Mouse (Mus musculus) lung, embryonic 15.5 days (tissue): ENCODE measurements at regions not wholly inside any gene's neighbourhood (a gene's known extent, or its start where the extent isn't known, plus 50 kb on each side); places are given as distances from the start of the nearest gene placed in this dataset.

ENCODE experiments used
- ATAC-seq: fragments of 200-750 bp; cut with Nextera tagmentation; 2 replicates; pipeline ENCODE4 v1.8.0; 2017; ENCODE audit warnings: moderate number of reproducible peaks, borderline replicate concordance; ENCODE audit not compliant: low FRiP score, low TSS enrichment; ENCODE audit errors: extremely low read depth
- H3K27ac ChIP-seq: fragments of 300-500 bp; sonication (generic); 2 replicates; pipeline ENCODE4 v1.5.1; 2015; ENCODE audit warnings: moderate library complexity, mild to moderate bottlenecking, inconsistent platforms
- H3K27me3 ChIP-seq: fragments of 300-500 bp; sonication (generic); 2 replicates; pipeline ENCODE4 v1.6.1; 2015; ENCODE audit warnings: inconsistent platforms
- H3K36me3 ChIP-seq: fragments of 300-500 bp; sonication (generic); 2 replicates; pipeline ENCODE4 v1.6.1; 2015; ENCODE audit warnings: inconsistent platforms
- H3K4me1 ChIP-seq: fragments of 300-500 bp; sonication (generic); 2 replicates; pipeline ENCODE4 v1.6.1; 2015; ENCODE audit warnings: inconsistent platforms
- H3K4me2 ChIP-seq: fragments of 300-500 bp; sonication (generic); 2 replicates; pipeline ENCODE4 v1.6.1; 2015; ENCODE audit warnings: inconsistent platforms, mild to moderate bottlenecking, moderate library complexity
- H3K4me3 ChIP-seq: fragments of 300-500 bp; sonication (generic); 2 replicates; pipeline ENCODE4 v1.5.1; 2015; ENCODE audit warnings: mild to moderate bottlenecking, inconsistent platforms
- H3K9ac ChIP-seq: fragments of 300-500 bp; sonication (generic); 2 replicates; pipeline ENCODE4 v1.6.1; 2015; ENCODE audit warnings: inconsistent platforms
- H3K9me3 ChIP-seq: fragments of 300-500 bp; sonication (generic); 2 replicates; pipeline ENCODE4 v1.6.1; 2016; ENCODE audit warnings: inconsistent platforms
- WGBS: fragments of 180-500 bp; shearing (Covaris S2); methylation state at CpG from one replicate; pipeline ENCODE4 v1.1.7; 2015; 5-methylcytosine and 5-hydroxymethylcytosine counted together

DNA sequence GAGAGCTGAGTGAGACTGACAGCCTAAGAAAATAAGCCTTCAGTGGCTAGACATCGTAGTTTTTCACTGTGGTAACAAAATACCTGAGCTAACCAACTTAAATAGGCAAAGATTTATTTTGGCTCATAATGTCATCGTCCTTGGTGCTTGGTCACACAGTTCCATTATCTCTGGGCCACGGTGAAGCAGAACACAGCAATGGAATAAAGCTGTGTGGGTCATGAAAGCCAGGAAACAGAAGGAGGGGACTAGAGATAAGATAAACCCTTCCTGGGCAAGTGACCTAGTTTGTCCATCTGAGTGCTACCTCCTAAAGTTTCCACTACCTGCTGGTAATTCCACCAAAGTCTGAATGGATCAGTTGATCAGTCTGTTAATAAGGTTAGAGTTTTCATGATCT, 134.8 kb upstream of the Gm5129 start:
- Histone ChIP-seq H3K27me3 (no peaks in the 10 kb centered on the region), H3K4me2 (no peak overlapping the region), H3K9ac (no peak overlapping the region), H3K4me3 (no peak overlapping the region), H3K36me3 (no peaks in the 10 kb centered on the region), H3K9me3 (no peaks in the 10 kb centered on the region), H3K4me1 (no peaks in the 10 kb centered on the region), H3K27ac (no peak overlapping the region)
- 41% methylated on average over 3 of the region's 3 CpGs for WGBS
- ATAC-seq, result no peak

DNA sequence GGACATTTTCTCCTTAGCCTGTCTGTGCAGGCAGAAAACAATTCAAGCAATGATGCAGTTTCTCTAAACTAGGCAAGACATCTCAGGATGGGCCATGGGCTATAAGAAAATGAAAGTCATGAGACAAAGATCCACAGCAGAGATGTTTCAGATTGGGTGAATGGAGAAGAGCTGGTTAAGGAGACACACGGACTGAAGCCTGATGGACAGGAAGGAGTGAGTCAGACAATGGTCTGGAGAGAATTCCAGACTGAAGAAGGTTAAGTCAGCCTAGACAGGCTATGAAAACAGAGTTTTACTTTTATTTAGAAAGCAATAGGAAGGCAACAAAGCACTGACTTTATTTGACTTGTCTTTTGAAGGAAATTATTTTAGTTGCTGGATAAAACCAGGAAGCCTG, 137.5 kb upstream of the Il6 start:
- H3K36me3 ChIP-seq, result no peaks in the 10 kb centered on the region
- no peak overlapping the region for H3K4me2 ChIP-seq
- no peak for ATAC-seq
- 61% methylated on average over 1 of the region's 1 CpGs for WGBS
- H3K9me3 ChIP-seq, result no peaks in the 10 kb centered on the region
- H3K4me1 ChIP-seq, result no peaks in the 10 kb centered on the region
- H3K9ac ChIP-seq, result no peak overlapping the region
- no peak overlapping the region for H3K4me3 ChIP-seq
- no peaks in the 10 kb centered on the region for H3K27me3 ChIP-seq
- H3K27ac ChIP-seq, result no peak overlapping the region

DNA sequence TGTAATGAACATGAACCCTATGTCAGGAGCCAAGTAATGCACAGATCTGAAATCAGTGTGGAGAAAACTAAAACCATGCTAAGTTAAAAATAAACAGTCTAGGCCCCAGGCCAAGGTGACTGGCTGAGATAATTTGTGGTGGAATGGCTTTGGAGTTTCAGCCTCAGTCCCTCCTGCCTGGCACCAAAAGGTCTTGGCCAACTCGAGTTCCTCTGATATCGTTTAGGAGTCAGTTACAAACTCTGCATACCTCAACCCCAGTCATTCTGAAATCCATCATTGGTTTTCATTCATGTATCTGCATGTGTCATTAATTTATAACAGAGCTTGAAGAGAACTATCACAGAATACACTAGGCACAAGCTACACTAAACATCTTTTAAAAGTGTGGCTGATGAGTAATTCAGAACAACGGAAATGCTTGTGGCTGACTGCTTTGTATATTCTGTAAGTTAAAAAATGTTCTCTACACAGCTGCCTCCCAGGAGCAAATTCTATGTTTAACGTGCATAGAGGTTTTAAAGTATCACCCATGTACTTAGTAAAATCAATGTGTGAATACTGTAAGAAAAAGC, 125.6 kb upstream of the Il6 start:
- no peaks in the 10 kb centered on the region for H3K4me1 ChIP-seq
- no peak overlapping the region for H3K4me2 ChIP-seq
- H3K4me3 ChIP-seq, result no peak overlapping the region
- no peaks in the 10 kb centered on the region for H3K9me3 ChIP-seq
- WGBS, result 39% methylated on average over 4 of the region's 4 CpGs
- no peaks in the 10 kb centered on the region for H3K27me3 ChIP-seq
- no peaks in the 10 kb centered on the region for H3K36me3 ChIP-seq
- H3K27ac ChIP-seq, result no peak overlapping the region
- ATAC-seq, result no peak
- H3K9ac ChIP-seq, result no peak overlapping the region

DNA sequence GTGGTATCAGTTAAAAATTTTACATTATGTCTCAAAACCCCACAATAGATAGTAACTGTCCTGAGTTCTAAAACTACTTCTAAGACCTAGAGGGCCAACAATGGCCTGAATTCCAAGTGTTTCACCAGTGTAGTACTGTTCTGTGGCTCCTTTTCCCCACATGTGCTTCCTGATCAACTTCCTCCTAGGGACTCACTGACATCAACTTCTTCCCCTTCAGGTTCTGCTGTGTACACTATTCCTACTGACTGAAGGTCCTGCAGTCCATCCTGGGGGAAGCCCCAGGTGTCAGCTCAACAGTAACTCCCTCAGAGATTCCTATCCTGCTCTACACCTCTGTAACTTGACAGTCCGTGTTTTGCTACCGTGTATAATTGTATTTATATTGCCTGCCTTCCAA, 120.6 kb upstream of the Il6 start:
- Histone ChIP-seq H3K4me3 (no peak overlapping the region), H3K4me1 (peaks cover 3% of the 10 kb centered on the region; the same call in 1 of the 2 replicates), H3K27me3 (no peaks in the 10 kb centered on the region), H3K4me2 (no peak overlapping the region), H3K36me3 (no peaks in the 10 kb centered on the region), H3K9me3 (no peaks in the 10 kb centered on the region), H3K9ac (no peak overlapping the region), H3K27ac (no peak overlapping the region)
- WGBS, result 78% methylated on average over 2 of the region's 2 CpGs
- ATAC-seq, result no peak

DNA sequence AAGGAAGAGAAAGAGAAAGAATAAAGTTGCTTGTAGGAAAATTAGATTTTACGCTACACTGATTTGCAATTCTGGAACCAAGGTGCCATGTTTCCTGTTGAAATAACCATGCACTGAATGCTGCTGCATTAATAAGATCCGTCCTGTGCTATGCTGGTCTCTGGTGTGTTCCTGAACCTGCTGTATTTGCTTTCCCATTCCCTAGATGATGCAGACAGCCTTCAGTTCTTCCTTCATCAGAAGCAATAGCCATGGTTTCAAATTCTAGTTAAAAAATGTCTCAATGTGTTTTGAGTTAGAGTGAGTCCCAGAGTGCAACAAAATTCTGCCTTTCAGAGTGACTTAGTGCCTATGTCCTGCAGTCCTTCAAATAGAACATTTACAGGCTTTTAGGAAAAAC, 120.1 kb upstream of the Il6 start:
- Histone ChIP-seq H3K9me3 (no peaks in the 10 kb centered on the region), H3K9ac (no peak overlapping the region), H3K4me1 (peaks cover 3% of the 10 kb centered on the region; the same call in 1 of the 2 replicates), H3K4me2 (no peak overlapping the region), H3K27ac (no peak overlapping the region), H3K27me3 (no peaks in the 10 kb centered on the region), H3K36me3 (no peaks in the 10 kb centered on the region), H3K4me3 (no peak overlapping the region)
- 79% methylated on average over 2 of the region's 2 CpGs for WGBS
- ATAC-seq, result no peak

DNA sequence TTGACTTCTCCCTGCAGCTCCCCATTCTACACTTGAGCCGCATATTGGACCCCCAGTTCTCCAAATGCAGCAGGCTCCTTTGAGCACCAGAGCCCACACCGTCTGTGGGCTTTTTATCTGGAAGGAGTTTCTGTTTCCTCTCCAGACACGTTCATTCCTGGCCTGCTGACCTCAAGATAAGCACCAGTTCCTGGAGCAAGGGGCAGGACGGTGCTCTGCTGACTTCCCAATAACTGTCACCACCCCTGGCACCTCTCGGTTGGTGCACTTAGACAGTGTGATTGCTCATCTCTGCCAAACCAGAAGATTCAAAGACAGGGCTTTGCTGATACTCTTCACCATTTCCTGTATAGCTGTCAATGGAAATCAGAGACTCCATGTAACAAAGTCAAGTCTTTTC, 119.1 kb upstream of the Il6 start:
- 12% methylated on average over 5 of the region's 5 CpGs for WGBS
- H3K27ac ChIP-seq, result no peak overlapping the region
- no peaks in the 10 kb centered on the region for H3K36me3 ChIP-seq
- ATAC-seq, result no peak
- H3K4me3 ChIP-seq, result no peak overlapping the region
- H3K27me3 ChIP-seq, result no peaks in the 10 kb centered on the region
- H3K4me1 ChIP-seq, result peaks cover 3% of the 10 kb centered on the region; the same call in 1 of the 2 replicates
- no peaks in the 10 kb centered on the region for H3K9me3 ChIP-seq
- no peak overlapping the region for H3K9ac ChIP-seq
- no peak overlapping the region for H3K4me2 ChIP-seq

DNA sequence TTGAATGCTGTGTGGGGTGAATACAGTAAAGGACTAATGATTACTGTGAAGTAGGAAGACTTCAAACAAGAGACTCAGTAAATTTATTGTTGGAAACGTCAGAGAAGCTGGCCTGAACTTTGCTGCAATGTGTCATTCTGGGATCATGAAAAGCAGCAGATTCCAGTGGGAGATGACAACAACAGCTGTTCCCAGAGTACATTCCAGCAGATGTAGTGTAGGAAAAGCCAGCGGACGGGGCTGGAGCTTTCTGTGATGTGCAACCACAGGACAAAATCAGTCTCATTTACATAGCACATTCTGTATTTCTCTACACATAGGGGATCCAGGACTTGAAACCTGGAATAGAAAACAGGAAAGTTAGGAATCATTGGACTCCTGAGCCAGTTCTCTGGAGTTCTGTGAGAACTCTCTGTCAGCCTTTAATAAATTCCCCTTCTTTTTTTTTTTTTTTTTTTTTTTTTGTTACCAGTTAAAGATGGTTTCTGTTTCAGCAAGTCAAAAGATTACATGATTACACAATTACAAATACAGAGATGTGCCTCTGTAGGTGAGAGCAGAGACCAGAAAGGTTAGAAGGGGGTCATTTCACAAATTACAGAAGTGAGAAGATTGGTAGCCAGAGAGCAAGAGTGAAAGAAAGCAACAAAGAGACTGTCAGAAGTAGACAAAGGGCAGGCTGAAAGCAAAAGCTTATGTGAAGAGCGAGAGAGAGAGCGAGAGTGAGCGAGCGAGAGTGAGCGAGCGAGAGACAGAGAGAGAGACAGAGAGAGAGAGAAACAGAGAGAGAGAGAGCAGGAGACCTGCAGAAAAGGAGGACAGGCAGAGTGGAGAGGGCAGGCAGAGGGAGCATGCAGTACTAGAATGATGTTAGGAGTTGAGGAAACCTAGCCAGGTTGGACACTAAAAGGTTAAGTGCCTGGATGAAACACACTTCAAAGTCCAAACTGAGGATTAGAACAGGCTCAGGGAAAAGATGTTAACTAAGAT, 118.0 kb upstream of the Il6 start:
- H3K27me3 ChIP-seq, result no peaks in the 10 kb centered on the region
- no peaks in the 10 kb centered on the region for H3K9me3 ChIP-seq
- no peak overlapping the region for H3K4me2 ChIP-seq
- H3K4me3 ChIP-seq, result no peak overlapping the region
- no peak overlapping the region for H3K27ac ChIP-seq
- 49% methylated on average over 9 of the region's 9 CpGs for WGBS
- H3K4me1 ChIP-seq, result peaks cover 3% of the 10 kb centered on the region; the same call in 1 of the 2 replicates
- no peaks in the 10 kb centered on the region for H3K36me3 ChIP-seq
- H3K9ac ChIP-seq, result no peak overlapping the region
- ATAC-seq, result peak; percentile 31; the same call in 1 of the 2 replicates

DNA sequence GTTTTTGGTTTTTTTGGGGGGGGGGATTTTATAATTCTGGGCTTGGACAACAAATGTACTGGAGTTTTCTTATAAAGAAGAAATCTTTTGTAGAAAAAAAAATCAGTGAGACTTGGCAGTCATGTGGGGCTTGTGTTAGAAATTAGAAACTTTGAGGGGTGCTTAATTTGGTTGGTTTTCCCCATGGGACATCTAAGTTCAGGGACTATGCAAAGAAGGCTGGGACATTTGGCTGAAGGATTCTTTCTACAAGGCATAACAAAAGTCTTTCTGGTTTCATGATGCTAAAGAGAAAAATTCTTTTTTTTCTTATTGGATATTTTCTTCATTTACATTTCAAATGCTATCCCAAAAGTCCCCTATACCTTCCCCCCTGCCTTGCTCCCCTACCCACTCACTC, 115.3 kb upstream of the Il6 start:
- H3K4me1 ChIP-seq, result peaks cover 3% of the 10 kb centered on the region; the same call in 1 of the 2 replicates
- H3K4me2 ChIP-seq, result no peak overlapping the region
- ATAC-seq, result no peak
- no peak overlapping the region for H3K4me3 ChIP-seq
- no peaks in the 10 kb centered on the region for H3K9me3 ChIP-seq
- H3K27me3 ChIP-seq, result no peaks in the 10 kb centered on the region
- H3K36me3 ChIP-seq, result no peaks in the 10 kb centered on the region
- H3K9ac ChIP-seq, result no peak overlapping the region
- no peak overlapping the region for H3K27ac ChIP-seq

DNA sequence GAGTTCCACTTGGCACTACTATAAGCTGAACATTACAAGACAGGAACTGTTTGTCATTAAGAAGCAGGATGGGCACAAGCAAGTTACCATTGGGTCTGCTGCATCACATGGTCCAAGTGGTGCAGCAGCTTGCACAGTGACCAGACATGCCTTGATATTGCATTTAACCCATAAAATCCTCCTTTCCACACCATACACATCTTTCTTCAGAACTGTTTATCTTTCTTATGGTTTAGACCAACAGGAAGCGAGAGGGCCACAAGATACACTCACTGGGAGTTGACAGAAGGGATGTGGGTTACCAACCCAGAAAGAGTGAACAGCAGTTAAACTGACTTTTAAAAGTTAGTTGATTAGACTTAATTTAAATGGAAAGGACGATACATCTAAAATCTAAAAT, 111.2 kb upstream of the Il6 start:
- Histone ChIP-seq H3K4me1 (no peaks in the 10 kb centered on the region), H3K4me3 (no peak overlapping the region)

DNA sequence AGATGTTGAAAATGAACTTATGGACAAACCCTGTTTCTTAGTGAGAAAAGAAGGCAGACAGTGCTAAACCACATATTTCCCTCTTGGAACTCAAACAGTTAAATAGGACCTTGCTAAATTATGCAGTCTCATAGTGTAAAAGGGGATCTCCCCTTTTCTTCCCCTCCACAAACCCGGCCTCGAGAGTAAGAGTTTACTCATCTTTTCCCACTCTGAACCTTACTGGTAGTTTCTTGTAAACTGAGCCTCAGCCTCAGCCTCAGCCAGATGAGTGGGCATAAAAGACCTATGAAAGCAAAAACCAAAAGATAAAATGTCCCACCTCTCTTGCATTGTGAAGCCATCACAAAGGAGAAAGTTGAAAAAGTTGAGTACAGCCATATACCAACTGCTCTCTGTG, 92.6 kb upstream of the Il6 start:
- Histone ChIP-seq H3K36me3 (no peaks in the 10 kb centered on the region), H3K4me1 (no peaks in the 10 kb centered on the region), H3K27ac (no peak overlapping the region), H3K4me3 (no peak overlapping the region), H3K9ac (no peak overlapping the region), H3K27me3 (no peaks in the 10 kb centered on the region), H3K9me3 (no peaks in the 10 kb centered on the region), H3K4me2 (no peak overlapping the region)
- no peak for ATAC-seq
- 38% methylated on average over 2 of the region's 2 CpGs for WGBS

More for the DNA sequence above, 111.2 kb upstream of the Il6 start:
- WGBS, result 60% methylated on average over 2 of the region's 2 CpGs
- H3K27me3 ChIP-seq, result no peaks in the 10 kb centered on the region
- H3K27ac ChIP-seq, result no peak overlapping the region
- H3K4me2 ChIP-seq, result no peak overlapping the region
- H3K36me3 ChIP-seq, result no peaks in the 10 kb centered on the region
- ATAC-seq, result no peak
- no peak overlapping the region for H3K9ac ChIP-seq
- H3K9me3 ChIP-seq, result no peaks in the 10 kb centered on the region

DNA sequence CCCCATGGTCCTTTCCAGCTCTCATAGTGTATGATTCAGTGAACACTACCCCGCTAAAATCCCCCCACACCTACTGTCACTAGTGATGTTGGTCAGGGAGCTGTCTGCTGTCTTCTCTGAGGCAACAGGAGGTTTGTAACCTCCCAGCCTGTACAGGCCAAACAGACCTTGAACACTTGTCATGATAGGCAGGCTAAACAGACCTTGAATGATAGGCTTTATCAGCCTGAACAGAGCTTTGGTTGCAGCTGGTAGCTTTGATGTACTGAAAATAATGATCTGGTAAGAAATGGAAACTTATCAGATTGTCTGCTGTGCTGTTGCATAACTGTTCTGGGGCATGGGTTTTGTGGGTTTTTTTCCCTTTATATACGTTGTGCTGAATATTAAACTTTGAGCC, 87.4 kb upstream of the Il6 start:
- no peak overlapping the region for H3K4me3 ChIP-seq
- no peak overlapping the region for H3K9ac ChIP-seq
- H3K4me2 ChIP-seq, result no peak overlapping the region
- WGBS, result 65% methylated on average over 2 of the region's 2 CpGs
- H3K27me3 ChIP-seq, result no peaks in the 10 kb centered on the region
- H3K9me3 ChIP-seq, result no peaks in the 10 kb centered on the region
- no peaks in the 10 kb centered on the region for H3K4me1 ChIP-seq
- H3K27ac ChIP-seq, result no peak overlapping the region
- no peak for ATAC-seq
- H3K36me3 ChIP-seq, result no peaks in the 10 kb centered on the region

DNA sequence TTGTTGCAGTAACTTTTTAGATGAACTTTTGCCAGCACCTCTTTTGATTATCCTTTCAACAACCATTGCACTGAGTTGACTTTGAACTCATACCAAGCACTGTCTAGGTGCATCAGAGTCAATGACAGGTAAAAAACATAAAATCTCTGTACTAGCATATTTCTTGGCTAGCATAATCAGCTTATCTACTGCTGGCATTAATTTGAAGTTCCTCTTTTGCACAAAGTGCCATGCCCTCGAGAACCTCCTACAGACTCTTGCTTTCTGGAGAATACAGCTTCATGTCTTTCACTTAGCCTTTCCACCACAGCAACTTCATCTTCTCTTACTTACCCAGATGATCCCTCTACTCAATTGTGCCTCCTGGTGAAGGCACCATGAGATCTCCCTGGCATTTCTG, 85.3 kb upstream of the Il6 start:
- H3K9me3 ChIP-seq, result no peaks in the 10 kb centered on the region
- no peak overlapping the region for H3K4me3 ChIP-seq
- H3K36me3 ChIP-seq, result no peaks in the 10 kb centered on the region
- H3K9ac ChIP-seq, result no peak overlapping the region
- no peak for ATAC-seq
- H3K27ac ChIP-seq, result no peak overlapping the region
- H3K4me2 ChIP-seq, result no peak overlapping the region
- WGBS, result 53% methylated on average over 1 of the region's 1 CpGs
- H3K27me3 ChIP-seq, result no peaks in the 10 kb centered on the region
- no peaks in the 10 kb centered on the region for H3K4me1 ChIP-seq
